Mouse (Mus musculus): ENCODE measurements around the gene Apool.

Gene Apool

GRCm38 (mm10) chrX:112310804-112311530, at the start of gene Apool:
Gene Apool (plus strand): TSS chrX:112311334.
- DNase-seq = peak; percentile 68 to 82

DNA sequence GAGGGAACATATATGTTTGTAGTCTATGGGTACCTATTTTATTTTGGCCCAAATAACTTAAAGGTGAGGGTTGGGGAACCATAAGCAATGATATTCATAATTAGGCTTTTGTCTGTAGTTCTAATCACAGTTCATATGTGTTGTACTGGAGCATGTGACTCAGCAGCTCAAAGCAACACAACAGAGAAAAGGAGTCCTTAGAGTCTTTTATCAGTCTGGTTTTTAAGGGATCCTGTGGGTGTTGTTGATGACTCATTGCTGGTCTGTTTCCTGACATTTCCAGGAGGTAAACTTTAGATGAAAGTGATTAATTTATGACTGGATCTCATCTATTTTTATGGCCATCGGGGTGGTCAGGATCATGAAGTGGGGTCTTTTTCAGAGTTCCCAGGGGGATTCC, 37.6 kb upstream of the Apool start:
- DNase-seq = no peak

GRCm38 (mm10) chrX:112311531-112311887, 375 bp downstream of the Apool start:
- no peak for DNase-seq

- DNase-seq = no peak
Observed at GRCm38 (mm10) chrX:112312094-112312493, 960 bp downstream of the Apool start.

GRCm38 (mm10) chrX:112320273-112320672, 9.1 kb downstream of the Apool start:
- no peak for DNase-seq

GRCm38 (mm10) chrX:112339486-112339885, 28.4 kb downstream of the Apool start:
- no peak for DNase-seq

DNA sequence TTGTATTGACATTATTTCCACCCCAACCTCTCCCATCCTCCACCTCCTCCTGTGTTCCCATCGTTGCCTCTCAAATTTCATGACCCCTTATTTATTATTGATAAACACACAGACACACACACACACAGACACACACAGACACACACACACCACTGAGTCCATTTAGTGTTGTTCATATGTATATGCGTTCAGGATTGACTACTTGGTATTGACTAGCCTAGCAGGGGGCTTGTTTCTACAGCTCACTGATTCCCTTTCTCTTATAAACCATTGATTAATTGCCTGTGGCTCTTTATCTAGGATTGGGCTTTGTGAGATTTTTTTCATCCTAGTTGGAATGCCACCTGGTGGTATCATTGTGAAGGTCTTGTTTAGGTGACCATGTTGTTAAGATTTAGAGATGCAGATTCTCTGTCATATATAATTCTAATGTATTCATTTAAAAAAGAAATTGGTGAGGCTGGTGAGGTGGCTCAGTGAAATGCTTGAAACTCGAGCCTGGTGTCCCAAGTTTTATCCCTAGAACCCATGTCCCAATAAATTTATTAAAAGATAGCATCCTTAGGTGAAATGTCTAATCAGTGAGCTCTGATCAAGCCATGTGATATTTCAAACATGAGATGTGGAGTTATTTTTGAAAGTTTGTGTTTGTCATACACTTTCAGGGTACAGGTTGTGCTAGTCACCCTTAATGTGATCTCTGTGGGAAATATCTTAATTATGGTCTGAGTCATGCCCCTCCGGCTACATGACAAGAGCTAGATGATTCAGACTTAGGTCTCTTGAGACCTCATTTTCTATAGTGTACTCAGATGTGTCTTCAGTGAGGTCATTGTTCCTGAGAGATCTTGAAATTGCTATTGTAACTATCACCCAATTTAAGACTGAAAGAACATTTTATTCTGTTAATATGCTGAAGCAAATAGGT, 36.6 kb downstream of the Apool start:
- no peak for DNase-seq

DNA sequence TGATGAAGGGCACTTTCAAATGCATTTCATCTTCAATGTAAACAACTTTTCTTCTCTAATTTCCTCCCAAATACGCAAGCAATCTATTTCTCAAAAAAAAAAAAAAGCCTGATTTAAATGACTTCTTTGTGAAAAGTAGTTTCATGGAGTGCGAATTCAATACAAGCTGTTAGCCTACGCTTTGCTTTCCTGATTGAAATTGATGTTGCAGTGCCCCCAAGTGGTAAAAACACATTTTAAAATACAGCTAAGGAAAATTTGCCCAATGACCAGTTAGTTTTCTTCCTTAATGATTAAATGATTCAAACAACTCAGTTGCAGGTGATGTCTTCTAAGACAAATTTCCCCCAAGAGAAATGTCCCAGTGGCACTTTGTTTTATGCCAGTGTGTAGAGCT, 37.3 kb downstream of the Apool start:
- DNase-seq = no peak

DNA sequence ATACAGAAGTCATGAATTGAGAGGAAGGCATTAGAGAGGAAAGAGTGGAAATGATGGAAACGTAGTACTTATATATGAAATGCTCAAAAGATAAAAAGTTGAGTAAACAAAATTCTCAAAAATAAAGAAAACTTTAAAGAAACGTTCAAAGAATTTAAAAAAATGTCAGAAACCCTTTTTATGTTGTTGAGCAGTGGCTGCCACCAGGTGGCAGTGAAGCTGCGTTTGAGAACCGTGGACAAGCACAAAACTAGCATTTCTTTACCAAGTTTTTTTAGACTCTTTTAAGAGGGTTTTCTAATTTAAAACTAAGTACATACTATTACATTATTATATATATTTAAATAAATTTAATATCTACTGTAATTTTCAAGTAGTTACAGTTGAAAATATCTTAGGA, 57.3 kb downstream of the Apool start:
- no peak for DNase-seq

DNA sequence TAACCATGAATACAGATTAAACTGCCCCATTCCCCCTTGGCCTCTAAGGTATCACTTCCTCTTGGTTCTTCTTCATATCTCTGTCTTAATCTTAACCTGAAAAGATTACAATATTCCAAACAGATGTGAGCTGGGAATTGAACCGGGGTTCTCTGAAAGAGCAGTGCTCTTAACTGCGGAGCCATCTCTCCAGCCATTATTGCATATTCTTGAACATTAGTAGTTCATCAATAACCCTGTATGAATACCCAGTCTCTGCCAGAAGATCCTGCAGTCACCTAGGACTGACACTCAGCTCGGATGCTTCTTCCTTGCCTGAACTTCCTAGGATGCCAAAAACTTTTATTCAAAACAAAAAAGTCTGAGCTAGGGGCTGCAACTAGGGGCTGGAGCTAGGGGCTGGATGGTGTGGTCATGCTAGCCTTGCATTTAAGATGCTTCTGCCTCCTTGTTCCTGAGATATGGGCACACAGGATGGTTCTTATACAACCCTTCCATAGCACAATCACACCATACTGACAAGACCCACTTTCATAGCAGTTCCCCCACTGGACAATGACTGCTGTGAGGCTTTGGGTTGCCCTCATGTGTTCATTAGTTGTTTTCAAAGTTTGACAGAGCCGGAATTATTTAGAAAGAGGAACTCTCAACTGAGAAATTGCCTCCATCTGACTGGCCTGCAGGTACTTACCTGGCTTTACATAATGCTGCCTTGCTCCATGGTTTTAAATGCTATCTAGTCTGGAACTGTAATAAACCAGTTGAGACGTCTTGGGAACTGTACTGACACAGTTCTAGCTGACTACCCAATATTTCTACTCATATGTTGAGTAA, 59.7 kb downstream of the Apool start:
- peak; percentile 30 to 42 for DNase-seq

GRCm38 (mm10) chrX:112406679-112407078, 95.5 kb downstream of the Apool start, which contains the start of gene Satl1:
Gene Satl1 (minus strand): TSS chrX:112406779.
- DNase-seq = no peak

DNA sequence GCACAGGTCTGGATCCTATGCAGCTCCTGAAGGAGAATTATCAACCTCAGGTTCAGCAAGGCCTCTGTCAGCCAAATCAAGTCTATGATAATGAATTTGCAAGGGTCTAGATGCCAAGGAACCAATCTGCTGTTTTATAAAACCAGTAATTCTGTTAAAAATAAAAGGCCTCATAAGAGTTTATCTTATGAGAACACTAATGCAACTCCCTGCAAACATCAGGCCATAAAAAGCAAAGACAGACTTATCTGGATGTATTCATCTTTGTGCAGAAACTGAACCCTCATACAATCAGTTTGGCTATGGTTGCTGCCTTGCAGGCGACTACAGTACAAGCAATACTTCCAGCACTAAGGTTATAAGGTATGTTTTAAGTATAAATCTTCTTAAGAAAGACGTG, 101.2 kb downstream of the Apool start:
- DNase-seq = no peak

Measured in spleen, adult 18-20 months (tissue).